Mouse (Mus musculus) adrenal gland, postnatal 4 days (tissue): ENCODE results near the gene 4930578G10Rik. TPM values are rescaled to one million over a fixed set of nuclear protein-coding genes. Genes with fewer than 3 reads are reported as not detected.

Source experiments
- total RNA-seq, 2 experiments: library from RNA; stranded (reverse); gene quantifications; 2 replicates each; pipeline ENCODE4 v1.2.3; 2021

4930578G10Rik gene
- total RNA-seq, 2 experiments from 2014 or later: 0.73 TPM; not detected in 1

Other genes with a start within 250 kb of the 4930578G10Rik start
- under 1 TPM in 1 of 2 experiments, not detected in 1; 0.59 TPM for gene Fam205a2, start 207.4 kb upstream of the 4930578G10Rik start, total RNA-seq
- gene Gm10591, start 123.3 kb upstream of the 4930578G10Rik start, total RNA-seq: not detected
- gene Gm2564, start 105.8 kb upstream of the 4930578G10Rik start, total RNA-seq: 1 to 10 TPM; 1.6 to 4.5 TPM
- not detected for gene Ccl27b, start 80.3 kb upstream of the 4930578G10Rik start, total RNA-seq
- not detected for gene Il11ra2, start 73.7 kb upstream of the 4930578G10Rik start, total RNA-seq
- under 1 TPM in 1 of 2 experiments, not detected in 1; 0.85 TPM for gene Ccl19, start 21.0 kb downstream of the 4930578G10Rik start, total RNA-seq
- gene Ccl21a, start 38.4 kb downstream of the 4930578G10Rik start, total RNA-seq: 10 to 100 TPM in 1 of 2 experiments, 1 to 10 TPM in 1; 8.9 to 12.0 TPM
- not detected for gene Fam205a1, start 118.3 kb downstream of the 4930578G10Rik start, total RNA-seq
- gene Gm12394, start 121.2 kb downstream of the 4930578G10Rik start, total RNA-seq: under 1 TPM; 0.11 TPM
- not detected for gene Fam205c, start 138.7 kb downstream of the 4930578G10Rik start, total RNA-seq
- 1 to 10 TPM; 3.4 to 5.4 TPM for gene Phf24, start 181.1 kb downstream of the 4930578G10Rik start, total RNA-seq
- 10 to 100 TPM; 17.7 to 19.1 TPM for gene Dnajb5, start 214.3 kb downstream of the 4930578G10Rik start, total RNA-seq
- gene 1700022I11Rik, start 234.1 kb downstream of the 4930578G10Rik start, total RNA-seq: not detected